Mouse (Mus musculus): ENCODE data around the gene Ssr2. TPM values are rescaled to one million over a fixed set of nuclear protein-coding genes. Genes with fewer than 3 reads are reported as not detected.

The Ssr2 gene
- polyA plus RNA-seq, 1 experiment from 2014 or later: 274 TPM

GRCm38 (mm10) chr3:88533706-88534105 is 42.0 kb upstream of the Ssr2 start:
- H3K36me3 ChIP-seq: peaks cover 36% of the 10 kb centered on the region
- H3K9me3 ChIP-seq: no peaks in the 10 kb centered on the region
- WGBS: 0% methylated on average over 4 of the region's 5 CpGs
- H3K4me3 ChIP-seq: peak overlapping the region; percentile 78
- peak; percentile 1; the same call in 1 of the 2 replicates for ATAC-seq (ENCODE audit: insufficient number of reproducible peaks, insufficient read depth, low FRiP score, low TSS enrichment, low read depth)
- peak overlapping the region; percentile 99 for H3K27ac ChIP-seq
- H3K4me1 ChIP-seq: peaks cover 68% of the 10 kb centered on the region
- no peaks in the 10 kb centered on the region for H3K27me3 ChIP-seq
- H3K9ac ChIP-seq: peak overlapping the region; percentile 99
- H3K4me2 ChIP-seq: peak overlapping the region; percentile 84

GRCm38 (mm10) chr3:88535005-88535404 is 40.7 kb upstream of the Ssr2 start:
- Histone ChIP-seq H3K4me1 (peaks cover 64% of the 10 kb centered on the region), H3K36me3 (peaks cover 44% of the 10 kb centered on the region), H3K4me2 (peak overlapping the region; percentile 84), H3K9me3 (no peaks in the 10 kb centered on the region), H3K9ac (peak overlapping the region; percentile 99), H3K27ac (peak overlapping the region; percentile 99), H3K4me3 (peak overlapping the region; percentile 78), H3K27me3 (no peaks in the 10 kb centered on the region)
- no peak for ATAC-seq (ENCODE audit: insufficient number of reproducible peaks, insufficient read depth, low FRiP score, low TSS enrichment, low read depth)
- 8% methylated on average over 3 of the region's 3 CpGs for WGBS

GRCm38 (mm10) chr3:88535527-88535926 is 40.1 kb upstream of the Ssr2 start:
- no peak for ATAC-seq (ENCODE audit: insufficient number of reproducible peaks, insufficient read depth, low FRiP score, low TSS enrichment, low read depth)
- peaks cover 64% of the 10 kb centered on the region for H3K4me1 ChIP-seq
- 27% methylated on average over 4 of the region's 4 CpGs for WGBS

GRCm38 (mm10) chr3:88536103-88536930 is 39.4 kb upstream of the Ssr2 start:
- no peak for ATAC-seq (ENCODE audit: insufficient number of reproducible peaks, insufficient read depth, low FRiP score, low TSS enrichment, low read depth)
- Histone ChIP-seq H3K4me3 (peak overlapping the region; percentile 78), H3K27me3 (no peaks in the 10 kb centered on the region), H3K4me2 (peak overlapping the region; percentile 84), H3K9me3 (no peaks in the 10 kb centered on the region), H3K36me3 (peaks cover 55% of the 10 kb centered on the region), H3K9ac (peak overlapping the region; percentile 99), H3K27ac (peak overlapping the region; percentile 99), H3K4me1 (peaks cover 70% of the 10 kb centered on the region)
- WGBS: 4% methylated on average over 64 of the region's 64 CpGs

More at GRCm38 (mm10) chr3:88535527-88535926, 40.1 kb upstream of the Ssr2 start:
- Histone ChIP-seq H3K27me3 (no peaks in the 10 kb centered on the region), H3K27ac (peak overlapping the region; percentile 99), H3K9me3 (no peaks in the 10 kb centered on the region), H3K4me3 (peak overlapping the region; percentile 78), H3K36me3 (peaks cover 49% of the 10 kb centered on the region), H3K9ac (peak overlapping the region; percentile 99), H3K4me2 (peak overlapping the region; percentile 84)

GRCm38 (mm10) chr3:88537146-88537545 is 38.5 kb upstream of the Ssr2 start:
- peak overlapping the region; percentile 78 for H3K4me3 ChIP-seq
- H3K36me3 ChIP-seq: peaks cover 55% of the 10 kb centered on the region
- peak overlapping the region; percentile 99 for H3K27ac ChIP-seq
- peak overlapping the region; percentile 99 for H3K9ac ChIP-seq
- ATAC-seq (ENCODE audit: insufficient number of reproducible peaks, insufficient read depth, low FRiP score, low TSS enrichment, low read depth): no peak
- peaks cover 75% of the 10 kb centered on the region for H3K4me1 ChIP-seq
- H3K27me3 ChIP-seq: no peaks in the 10 kb centered on the region
- H3K9me3 ChIP-seq: no peaks in the 10 kb centered on the region
- H3K4me2 ChIP-seq: peak overlapping the region; percentile 84
- 52% methylated on average over 6 of the region's 6 CpGs for WGBS

- peak overlapping the region; percentile 84 for H3K4me2 ChIP-seq
- H3K4me1 ChIP-seq: peaks cover 79% of the 10 kb centered on the region
- no peaks in the 10 kb centered on the region for H3K27me3 ChIP-seq
- H3K9ac ChIP-seq: peak overlapping the region; percentile 11
- ATAC-seq (ENCODE audit: insufficient number of reproducible peaks, insufficient read depth, low FRiP score, low TSS enrichment, low read depth): no peak
- 18% methylated on average over 9 of the region's 9 CpGs for WGBS
- peaks cover 55% of the 10 kb centered on the region for H3K36me3 ChIP-seq
- peak overlapping the region; percentile 60 for H3K27ac ChIP-seq
- H3K9me3 ChIP-seq: no peaks in the 10 kb centered on the region
- no peak overlapping the region for H3K4me3 ChIP-seq
These were observed 37.2 kb upstream of the Ssr2 start for GRCm38 (mm10) chr3:88538271-88539145.

GRCm38 (mm10) chr3:88539397-88539796 is 36.3 kb upstream of the Ssr2 start:
- peaks cover 74% of the 10 kb centered on the region for H3K4me1 ChIP-seq
- no peak overlapping the region for H3K4me3 ChIP-seq
- peak overlapping the region; percentile 22; the same call in 1 of the 2 replicates for H3K4me2 ChIP-seq
- H3K36me3 ChIP-seq: peaks cover 55% of the 10 kb centered on the region
- WGBS: 6% methylated on average over 3 of the region's 3 CpGs
- no peaks in the 10 kb centered on the region for H3K9me3 ChIP-seq
- H3K9ac ChIP-seq: no peak overlapping the region
- no peaks in the 10 kb centered on the region for H3K27me3 ChIP-seq
- 0 out of 2 replicates have a peak overlapping the region, but pooled peaks have one; percentile 51 for H3K27ac ChIP-seq
- ATAC-seq (ENCODE audit: insufficient number of reproducible peaks, insufficient read depth, low FRiP score, low TSS enrichment, low read depth): no peak

- Histone ChIP-seq H3K9ac (peak overlapping the region; percentile 17; the same call in 1 of the 2 replicates), H3K4me3 (no peak overlapping the region)
- ATAC-seq (ENCODE audit: insufficient number of reproducible peaks, insufficient read depth, low FRiP score, low TSS enrichment, low read depth): no peak
These were observed 35.6 kb upstream of the Ssr2 start for GRCm38 (mm10) chr3:88540085-88540484.

GRCm38 (mm10) chr3:88541622-88542401 is 33.9 kb upstream of the Ssr2 start:
- H3K4me1 ChIP-seq: peaks cover 53% of the 10 kb centered on the region
- no peaks in the 10 kb centered on the region for H3K9me3 ChIP-seq
- WGBS: 54% methylated on average over 7 of the region's 7 CpGs
- H3K4me2 ChIP-seq: no peak overlapping the region
- peak overlapping the region; percentile 66 for H3K27ac ChIP-seq
- H3K36me3 ChIP-seq: peaks cover 38% of the 10 kb centered on the region
- H3K27me3 ChIP-seq: no peaks in the 10 kb centered on the region
- ATAC-seq (ENCODE audit: insufficient number of reproducible peaks, insufficient read depth, low FRiP score, low TSS enrichment, low read depth): 0 out of 2 replicates have a peak, but pooled peaks have one; percentile 34
- no peak overlapping the region for H3K4me3 ChIP-seq
- H3K9ac ChIP-seq: no peak overlapping the region; the same call in 1 of the 2 replicates

More at GRCm38 (mm10) chr3:88540085-88540484, 35.6 kb upstream of the Ssr2 start:
- Histone ChIP-seq H3K4me1 (peaks cover 71% of the 10 kb centered on the region), H3K9me3 (no peaks in the 10 kb centered on the region), H3K27ac (peak overlapping the region; percentile 24; the same call in 1 of the 2 replicates), H3K4me2 (no peak overlapping the region), H3K36me3 (peaks cover 55% of the 10 kb centered on the region), H3K27me3 (no peaks in the 10 kb centered on the region)
- 55% methylated on average over 5 of the region's 5 CpGs for WGBS

GRCm38 (mm10) chr3:88542486-88542885 is 33.2 kb upstream of the Ssr2 start:
- Histone ChIP-seq H3K9ac (no peak overlapping the region), H3K4me2 (no peak overlapping the region), H3K4me1 (peaks cover 47% of the 10 kb centered on the region), H3K9me3 (no peaks in the 10 kb centered on the region), H3K4me3 (no peak overlapping the region), H3K27me3 (no peaks in the 10 kb centered on the region), H3K36me3 (peaks cover 31% of the 10 kb centered on the region), H3K27ac (peak overlapping the region; percentile 66)
- no peak for ATAC-seq (ENCODE audit: insufficient number of reproducible peaks, insufficient read depth, low FRiP score, low TSS enrichment, low read depth)
- 43% methylated on average over 4 of the region's 4 CpGs for WGBS

Data from embryonic facial prominence, embryonic 13.5 days (tissue).